Mouse (Mus musculus): ENCODE measurements at regions not wholly inside any gene's neighbourhood (a gene's known extent, or its start where the extent isn't known, plus 50 kb on each side); places are given as distances from the start of the nearest gene placed in this dataset.
A peak's percentile ranks its signal among the peaks of the same experiment; 100 is the strongest.

GRCm38 (mm10) chr16:76441803-76442448, 68.3 kb upstream of the Nrip1 start:
- DNase-seq: no peak

GRCm38 (mm10) chr16:76438093-76438883, 64.7 kb upstream of the Nrip1 start:
- peak; percentile 39 to 54 for DNase-seq

GRCm38 (mm10) chr16:76436290-76436689, 62.7 kb upstream of the Nrip1 start:
- no peak for DNase-seq

- peak; percentile 67 to 73 for DNase-seq
Observed at GRCm38 (mm10) chr16:76433076-76433825, 59.6 kb upstream of the Nrip1 start.

- DNase-seq: peak; percentile 86 to 90
Observed at GRCm38 (mm10) chr16:76432304-76432703, 58.7 kb upstream of the Nrip1 start.

GRCm38 (mm10) chr16:76429156-76429555, 55.5 kb upstream of the Nrip1 start:
- DNase-seq: no peak

GRCm38 (mm10) chr16:76423964-76424363, 50.3 kb upstream of the Nrip1 start:
- no peak for DNase-seq

Data from cerebellum, postnatal 10 days (tissue).